Mouse (Mus musculus) spleen, adult 12 weeks (tissue): ENCODE results near the gene Lmntd2.
A peak's percentile ranks its signal among the peaks of the same experiment; 100 is the strongest.
"Not testable (repeated sequence)": the region's sequence is repeated elsewhere in the genome, so short reads cannot be mapped to it uniquely, and the experiment has no call there.

Experiments used
- DNase-seq: peaks from one replicate; pipeline ENCODE4 v3.0.0; 2022; ENCODE audit warnings: low spot score

The Lmntd2 gene

DNA sequence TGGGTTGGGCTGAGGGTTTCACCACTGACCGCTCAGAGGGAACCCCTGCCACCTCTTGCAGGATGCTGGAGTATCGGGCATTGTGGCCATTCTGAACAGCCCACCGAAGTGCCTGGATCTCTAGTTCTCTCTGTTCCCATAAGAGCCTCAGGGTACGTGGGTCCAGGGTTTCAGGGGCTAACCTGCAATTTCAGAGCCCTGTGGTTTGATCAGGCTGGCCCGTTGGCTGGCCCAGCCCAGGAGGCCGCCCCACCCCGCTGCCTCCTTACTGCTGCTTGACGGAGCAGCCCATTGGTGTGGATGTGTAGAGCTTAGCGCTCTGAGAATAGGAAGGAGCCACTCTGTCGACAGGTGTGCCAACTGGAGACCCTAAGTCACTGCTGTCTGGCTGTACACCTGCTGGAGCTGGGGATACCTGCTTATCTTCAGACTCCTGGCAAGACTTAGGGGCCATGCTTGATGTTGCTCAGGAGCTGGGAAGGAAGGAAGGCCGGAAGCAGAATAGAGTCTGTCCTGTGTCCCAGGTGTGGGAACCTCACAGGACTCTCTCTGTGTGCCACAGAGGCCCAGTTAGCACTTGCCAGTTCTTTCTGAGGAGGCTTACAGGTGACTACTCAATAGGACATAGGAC lies at the start of gene Lmntd2:
Gene Lmntd2 (minus strand): TSS at position 476 of the 631 bp plus-strand sequence.
- DNase-seq = no peak

DNA sequence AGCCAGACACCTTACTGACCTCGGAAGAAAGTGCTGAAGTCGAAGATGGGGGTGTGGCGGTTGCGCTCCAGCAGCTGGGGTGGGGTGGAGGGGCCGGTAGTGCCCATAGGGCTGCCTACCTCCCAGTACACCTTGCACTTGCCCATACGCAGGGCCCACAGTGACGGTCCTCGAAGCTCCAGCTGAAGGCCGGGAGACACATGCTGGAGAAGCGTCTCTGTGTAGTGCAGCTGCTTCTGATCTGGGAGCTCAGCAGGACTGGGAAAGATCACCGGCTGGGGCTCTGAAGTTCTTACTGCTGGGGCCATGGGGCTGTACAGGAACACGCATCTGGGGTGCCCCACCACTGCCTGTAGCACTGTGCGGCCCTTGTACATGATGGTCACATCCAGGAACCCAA lies 49.8 kb upstream of the Lmntd2 start:
- DNase-seq = no peak

DNA sequence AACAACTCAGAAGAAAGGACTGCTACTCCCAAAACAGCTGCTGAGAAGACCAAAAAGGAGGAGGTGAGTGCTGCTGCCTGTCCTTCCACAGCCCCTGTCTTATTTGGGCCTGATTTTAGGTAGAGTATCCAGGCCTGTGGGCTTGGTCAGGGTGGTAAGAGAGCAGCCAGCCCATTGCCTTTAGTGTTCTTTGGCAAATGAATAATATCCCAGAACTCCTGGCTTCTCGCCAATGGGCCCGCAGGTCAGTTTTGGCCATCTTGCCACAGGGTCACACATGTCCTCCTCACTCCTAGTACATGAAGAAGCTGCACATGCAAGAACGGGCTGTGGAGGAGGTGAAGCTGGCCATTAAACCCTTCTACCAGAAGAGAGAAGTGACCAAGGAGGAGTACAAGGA lies 47.6 kb upstream of the Lmntd2 start:
- DNase-seq = no peak

DNA sequence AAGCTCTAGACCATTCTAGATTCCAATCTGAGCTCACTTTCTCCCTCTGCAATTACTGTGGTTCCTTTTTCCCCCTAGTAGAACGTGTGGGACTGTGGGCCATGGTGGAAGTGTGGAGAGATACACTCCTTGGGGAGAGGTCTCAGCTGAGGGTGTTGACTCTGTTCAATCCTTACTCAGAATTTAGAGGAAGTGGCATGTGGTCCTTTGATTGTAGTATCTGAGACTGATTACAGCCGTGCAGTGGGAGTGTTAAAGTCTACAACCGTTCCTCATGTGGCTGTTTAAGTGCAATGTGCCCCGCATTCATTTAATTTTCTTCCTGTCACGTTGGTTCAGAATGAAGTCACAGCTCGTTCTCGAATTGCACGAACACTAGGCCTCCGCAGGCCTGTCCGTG lies 42.3 kb upstream of the Lmntd2 start:
- no peak for DNase-seq

DNA sequence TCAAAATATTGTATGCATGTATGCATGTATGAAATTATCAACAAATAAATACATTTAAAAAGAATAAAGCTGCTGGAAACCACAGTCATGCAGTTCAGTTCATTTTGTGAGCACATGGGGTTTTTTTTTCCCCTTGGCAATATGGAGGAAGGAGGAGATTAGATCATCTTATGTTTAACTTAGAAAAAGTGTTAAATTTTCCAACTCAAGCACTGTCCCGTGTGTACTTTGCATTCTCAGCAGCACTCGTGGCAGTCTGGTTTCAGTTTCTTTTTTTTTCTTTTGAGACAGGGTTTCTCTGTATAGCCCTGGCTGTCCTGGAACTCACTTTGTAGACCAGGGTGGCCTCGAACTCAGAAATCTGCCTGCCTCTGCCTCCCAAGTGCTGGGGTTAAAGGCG lies 36.6 kb upstream of the Lmntd2 start:
- DNase-seq = not testable (repeated sequence)

DNA sequence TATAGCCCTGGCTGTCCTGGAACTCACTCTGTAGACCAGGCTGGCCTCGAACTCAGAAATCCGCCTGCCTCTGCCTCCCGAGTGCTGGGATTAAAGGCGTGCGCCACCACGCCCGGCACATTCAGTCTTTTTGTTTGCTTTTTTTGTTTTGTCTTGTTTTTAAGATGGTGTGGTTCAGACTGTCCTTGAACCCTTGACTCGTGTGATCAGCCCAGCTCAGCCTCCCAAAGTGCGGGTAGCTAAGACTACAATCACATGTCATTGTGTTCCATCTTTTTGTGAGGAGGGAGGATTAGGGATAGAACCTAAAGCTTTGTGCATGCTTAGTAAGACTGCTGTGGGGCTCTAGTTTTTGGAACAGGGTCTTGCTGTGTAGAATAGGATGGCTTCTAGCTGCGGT lies 17.7 kb upstream of the Lmntd2 start:
- DNase-seq = no peak

DNA sequence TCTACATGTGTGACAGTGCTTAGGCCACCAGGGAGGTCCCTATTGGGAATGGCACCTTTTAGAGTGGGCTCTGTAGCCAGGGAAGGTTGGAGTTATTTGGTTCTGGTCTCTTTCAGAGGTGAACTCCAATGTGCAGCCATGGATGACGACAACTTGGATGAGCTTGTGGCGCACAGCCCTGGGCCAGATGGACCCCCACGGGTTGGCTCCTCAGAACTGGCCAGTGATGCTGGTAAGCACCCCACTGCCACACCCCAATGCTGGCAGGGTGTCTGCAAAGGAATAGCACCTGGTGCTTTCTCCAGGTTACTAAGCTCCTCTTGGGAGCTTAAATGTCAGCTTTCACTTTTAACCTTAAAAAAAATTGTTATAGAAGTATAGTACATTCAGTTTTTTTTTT lies 17.2 kb upstream of the Lmntd2 start:
- DNase-seq = no peak

DNA sequence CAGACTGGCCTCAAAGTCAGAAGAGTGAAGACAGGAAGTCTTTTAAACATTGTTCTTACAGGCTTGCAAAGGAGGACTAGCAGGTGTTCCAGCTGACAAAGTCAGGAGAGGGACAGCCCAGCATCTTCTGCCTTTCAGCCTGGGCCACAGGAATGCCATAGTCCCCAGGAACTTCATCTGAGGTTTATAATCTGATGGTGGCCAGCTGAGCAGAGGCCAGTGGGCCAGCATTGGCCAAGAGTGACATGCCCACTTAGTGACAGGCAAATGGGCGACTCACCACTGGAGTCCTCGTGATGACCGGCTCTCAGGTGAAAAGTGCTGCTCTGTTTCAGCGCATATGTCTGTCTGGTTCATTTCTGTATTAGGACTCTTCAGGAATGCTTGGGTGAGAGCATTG lies 16.7 kb upstream of the Lmntd2 start:
- no peak for DNase-seq

DNA sequence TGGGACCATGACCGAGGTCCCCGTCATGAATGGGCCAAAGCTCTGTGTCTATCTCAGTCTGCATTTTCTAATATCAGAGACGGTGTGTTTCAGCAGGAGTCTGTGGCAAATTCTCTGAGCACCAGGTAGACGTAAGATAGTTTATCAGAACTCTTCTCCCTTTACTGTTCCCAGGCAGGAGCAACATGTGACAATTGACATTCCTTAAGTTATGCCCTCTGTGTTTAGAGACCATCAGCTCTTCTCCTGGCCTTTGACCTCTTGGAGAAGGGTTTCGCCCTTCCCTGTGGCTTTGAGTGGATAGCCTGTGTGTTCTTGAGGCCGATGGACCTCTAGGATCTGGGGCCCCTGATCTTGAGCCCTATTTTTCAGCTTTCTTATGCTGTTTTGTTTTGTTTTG lies 15.8 kb upstream of the Lmntd2 start:
- DNase-seq = no peak

DNA sequence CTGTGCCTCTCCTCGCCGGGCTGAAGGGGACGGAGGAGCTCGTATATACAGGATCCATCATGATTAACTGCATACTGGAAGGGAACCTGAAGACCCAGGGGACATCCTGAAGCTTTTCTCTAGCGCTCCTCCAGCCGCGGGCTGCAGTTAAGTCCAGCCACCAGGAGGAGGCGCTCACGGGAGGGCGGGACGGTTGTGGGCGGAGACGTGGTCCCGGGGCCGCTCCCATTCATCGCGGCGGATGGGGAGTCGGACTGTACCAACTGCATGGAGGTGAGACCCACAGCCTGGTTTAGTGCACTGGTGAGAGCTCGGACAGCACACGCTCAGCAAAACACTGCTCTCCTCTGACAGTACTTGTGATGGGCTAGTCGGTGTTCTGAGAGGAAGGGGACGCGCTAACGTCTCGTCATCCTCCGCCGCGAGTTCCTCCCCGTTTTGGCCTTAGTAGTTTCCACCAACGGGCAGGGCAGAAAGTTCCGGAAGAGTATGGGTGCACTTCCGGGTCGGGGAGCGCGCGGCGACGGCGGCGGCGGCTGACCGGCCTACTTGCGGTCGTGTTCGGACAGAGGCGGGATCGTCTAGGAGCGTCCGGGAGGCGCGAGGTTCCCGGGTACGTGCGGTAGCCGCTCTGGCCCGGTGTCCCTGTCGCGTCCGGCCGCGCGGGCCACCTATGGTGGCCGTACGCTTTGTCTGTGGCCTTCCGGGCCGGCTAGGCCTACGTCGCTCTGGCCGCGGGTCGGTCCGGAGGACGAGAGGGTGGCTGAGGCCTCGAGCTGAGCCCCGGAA lies 14.6 kb upstream of the Lmntd2 start, which contains the start of gene Phrf1:
Gene Phrf1 (plus strand): TSS at position 506 of the 789 bp plus-strand sequence.
- DNase-seq = peak; percentile 91

DNA sequence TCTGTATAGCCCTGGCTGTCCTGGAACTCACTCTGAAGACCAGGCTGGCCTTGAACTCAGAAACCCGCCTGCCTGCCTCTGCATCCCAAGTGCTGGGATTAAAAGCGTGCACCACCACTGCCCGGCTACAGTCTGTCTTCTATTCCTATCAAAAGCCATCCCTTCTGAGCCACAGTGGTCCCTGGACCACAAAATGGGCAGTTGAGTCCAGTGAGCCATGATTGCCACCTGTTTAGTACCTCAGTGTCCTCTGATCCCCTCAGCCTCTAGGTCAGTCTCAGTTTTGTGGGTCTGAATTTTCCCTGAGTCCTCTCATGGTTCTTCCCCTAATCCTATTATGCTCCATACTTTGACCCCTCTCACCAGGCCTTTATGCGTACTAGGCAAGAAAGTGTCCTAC lies 13.9 kb upstream of the Lmntd2 start:
- no peak for DNase-seq

DNA sequence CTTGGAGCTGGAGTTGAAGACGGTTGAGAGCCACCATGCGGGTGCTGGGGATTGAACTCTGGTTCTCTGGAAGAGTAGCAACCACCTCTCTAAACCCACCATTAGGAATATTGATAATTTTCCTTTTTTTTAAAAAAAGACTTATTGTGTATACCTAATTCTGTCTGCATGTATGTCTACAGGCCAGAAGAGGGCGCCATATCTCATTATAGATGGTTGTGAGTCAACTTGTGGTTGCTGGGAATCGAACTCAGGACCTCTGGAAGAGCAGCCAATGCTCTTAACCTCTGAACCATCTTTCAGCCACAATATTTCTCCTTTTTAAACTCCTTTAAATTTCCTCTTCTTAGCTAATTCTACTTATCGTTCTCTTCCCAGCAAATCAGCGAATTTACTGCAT lies 12.7 kb upstream of the Lmntd2 start:
- DNase-seq = no peak

DNA sequence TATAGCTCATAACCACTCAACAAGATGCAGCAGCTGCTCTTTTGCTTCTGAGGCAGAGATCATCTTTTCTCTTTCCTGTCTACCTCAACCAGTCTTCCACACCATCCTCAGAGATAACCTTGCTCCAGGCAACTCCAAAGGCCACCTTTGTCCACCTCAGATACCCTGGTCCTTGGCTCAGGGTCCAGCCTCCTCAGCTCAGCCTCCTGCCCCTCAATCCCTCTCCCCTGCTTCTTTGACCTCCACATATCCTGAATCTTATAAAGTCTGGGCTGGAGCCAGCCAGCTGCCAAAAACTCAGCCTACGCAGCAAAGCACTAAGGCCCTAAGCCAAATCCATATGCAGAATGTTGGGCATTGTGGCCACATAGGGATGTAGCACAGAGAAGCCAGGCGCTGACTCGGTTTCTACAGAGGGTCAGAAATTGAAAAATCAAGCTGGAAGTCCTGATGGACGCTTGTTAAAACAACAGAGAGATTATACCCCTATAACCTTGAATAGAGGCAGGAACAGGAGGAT lies 8.9 kb upstream of the Lmntd2 start:
- DNase-seq = no peak

DNA sequence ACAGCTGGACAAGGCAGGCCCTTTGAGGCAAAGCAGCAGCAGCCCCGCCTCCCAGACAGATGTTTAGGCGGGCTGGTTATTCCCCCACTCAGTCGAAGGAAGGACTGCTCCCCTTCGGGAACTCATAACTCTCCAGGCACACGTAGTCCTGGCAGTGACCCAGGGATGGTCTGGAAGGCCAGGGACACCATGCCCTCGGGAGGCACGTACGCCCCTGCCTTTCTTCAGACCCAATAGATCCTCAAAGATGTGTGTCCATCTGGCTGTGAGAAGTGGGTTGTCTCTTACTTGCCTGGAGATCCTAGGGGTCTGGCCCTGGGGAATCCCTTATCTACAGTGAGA lies 8.2 kb upstream of the Lmntd2 start:
- no peak for DNase-seq

DNA sequence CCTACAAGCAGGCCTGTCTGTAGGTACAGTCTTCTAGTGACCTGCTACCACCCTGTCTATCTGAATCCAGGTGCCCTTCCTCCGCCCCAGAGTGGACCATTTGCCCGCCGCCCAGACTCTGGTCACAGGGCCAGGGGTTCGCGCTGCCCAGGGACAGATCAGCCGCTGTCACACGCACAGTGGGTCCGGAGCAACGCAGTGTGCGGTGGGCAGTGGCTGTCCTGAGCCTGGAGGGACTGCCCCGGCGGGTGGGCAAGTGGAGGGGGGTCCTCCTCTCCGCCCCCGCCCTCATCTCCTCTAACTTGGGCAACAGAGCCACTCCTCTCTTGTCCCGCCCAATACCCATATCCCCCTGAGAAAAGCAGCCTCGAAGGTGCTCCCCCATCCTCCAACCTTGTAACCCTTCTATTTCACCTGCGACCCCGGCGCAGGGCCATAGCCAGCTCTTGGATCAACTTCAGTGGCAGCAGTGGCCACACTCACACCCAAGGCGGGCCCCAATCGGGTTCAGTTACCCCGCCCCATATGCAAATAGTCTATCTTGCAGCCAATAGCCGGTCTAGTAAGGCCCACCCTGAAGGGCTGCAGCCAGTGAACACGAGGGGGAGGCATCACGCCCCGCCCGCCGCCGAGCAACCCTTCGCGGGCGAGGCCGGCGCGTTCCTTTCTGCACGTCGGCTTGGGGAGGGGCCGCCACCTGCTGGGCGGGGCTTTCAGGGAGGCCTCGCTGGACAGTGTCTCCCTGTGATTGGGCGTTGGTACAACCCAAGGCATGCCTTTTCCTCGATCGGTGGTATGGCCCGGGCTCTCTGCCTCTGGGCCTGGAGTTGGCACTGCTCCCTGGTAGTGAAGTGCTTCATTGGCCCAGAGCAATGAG lies 7.6 kb upstream of the Lmntd2 start:
- peak; percentile 95 for DNase-seq

DNA sequence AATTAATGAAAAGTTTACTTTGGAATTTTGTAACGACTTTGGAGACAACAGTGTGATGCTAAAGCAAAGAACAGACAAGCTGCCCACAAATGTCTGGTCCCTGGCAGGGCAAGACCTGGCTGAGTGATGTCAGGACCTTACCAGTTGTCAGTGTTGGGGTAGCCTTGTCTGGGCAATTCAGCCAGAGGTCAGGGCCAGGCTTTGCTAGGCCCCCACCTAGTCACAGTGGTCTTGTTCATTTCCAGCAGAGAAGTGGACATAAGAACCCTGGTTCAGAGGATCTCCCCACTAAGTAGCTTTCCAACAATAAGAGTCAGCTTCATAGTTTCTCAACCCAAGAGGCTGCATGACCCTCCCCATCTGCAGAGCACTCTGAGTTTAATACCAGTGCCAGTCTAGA lies 6.5 kb upstream of the Lmntd2 start:
- no peak for DNase-seq

DNA sequence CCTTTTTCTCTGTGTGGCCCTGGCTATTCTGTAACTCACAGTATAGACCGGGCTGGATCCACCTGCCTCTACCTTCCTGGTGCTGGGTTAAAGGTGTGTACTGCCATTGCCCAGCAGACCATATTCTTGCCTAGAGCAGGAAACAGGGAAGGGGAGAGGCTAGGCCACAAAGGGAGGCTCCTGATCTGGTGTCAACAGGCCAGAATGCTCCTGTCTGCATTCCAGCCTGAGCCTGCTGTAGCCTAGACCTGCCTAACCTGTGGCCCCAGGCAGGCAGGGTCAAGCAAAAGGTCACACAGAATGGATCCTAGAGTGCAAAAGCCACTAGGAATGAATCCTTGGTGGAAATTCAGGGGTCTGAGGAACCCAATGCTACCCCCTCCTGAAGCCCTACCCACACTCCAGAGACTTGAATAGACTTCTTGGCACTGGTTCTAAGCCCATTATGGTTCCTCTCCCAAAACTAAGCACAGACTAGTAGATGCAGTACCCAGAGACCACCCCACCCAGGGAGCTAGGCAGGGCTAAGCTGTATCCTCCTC lies 5.7 kb upstream of the Lmntd2 start:
- DNase-seq = no peak

DNA sequence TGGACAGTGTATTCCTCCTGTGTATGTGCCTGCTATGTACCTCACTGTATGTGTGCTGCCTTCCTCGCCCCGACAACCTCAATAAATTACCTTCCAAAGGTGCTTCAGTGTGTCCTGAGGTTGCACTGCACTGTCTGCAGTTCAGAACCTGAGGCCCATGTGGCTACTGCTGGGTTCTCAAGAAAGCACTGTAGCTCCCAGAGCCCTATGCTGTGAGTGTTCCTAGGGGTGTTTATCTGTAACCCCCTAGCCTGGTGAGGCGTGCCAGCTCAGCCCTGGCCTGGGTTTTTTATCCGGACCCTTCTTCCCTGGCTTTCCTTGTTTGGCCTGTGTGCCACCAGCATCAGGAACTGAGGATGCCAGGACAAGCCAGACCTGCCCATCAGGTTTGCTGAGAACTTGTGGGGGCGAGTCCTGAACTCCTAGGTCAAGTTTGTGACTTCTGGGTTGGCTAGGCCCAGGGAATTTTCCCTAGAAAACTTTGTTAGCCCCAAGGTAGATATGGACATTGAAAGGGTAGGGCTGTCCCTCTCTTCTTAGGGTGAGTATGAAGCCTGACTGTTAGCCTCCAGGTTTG lies 4.8 kb upstream of the Lmntd2 start:
- no peak for DNase-seq

DNA sequence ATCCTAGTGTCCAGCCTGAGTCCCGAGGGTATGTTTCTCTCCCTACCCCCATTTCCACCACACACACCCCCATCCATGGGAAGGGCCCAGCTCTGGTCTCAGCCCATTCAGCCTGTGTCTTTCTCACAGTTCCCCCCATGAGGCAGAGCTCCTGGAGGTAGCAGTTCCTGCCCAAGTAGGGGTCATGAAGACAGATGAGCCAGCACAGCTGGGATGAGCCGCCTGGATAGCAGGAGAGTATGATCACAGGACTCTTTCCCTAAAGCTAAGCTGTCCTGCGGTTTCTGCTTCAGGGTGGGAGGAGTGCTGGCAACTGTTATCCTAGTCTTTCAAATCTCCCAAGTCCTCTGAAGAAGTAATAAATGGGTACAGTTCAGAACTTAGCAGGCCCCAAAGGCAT lies 4.3 kb upstream of the Lmntd2 start:
- DNase-seq = no peak

DNA sequence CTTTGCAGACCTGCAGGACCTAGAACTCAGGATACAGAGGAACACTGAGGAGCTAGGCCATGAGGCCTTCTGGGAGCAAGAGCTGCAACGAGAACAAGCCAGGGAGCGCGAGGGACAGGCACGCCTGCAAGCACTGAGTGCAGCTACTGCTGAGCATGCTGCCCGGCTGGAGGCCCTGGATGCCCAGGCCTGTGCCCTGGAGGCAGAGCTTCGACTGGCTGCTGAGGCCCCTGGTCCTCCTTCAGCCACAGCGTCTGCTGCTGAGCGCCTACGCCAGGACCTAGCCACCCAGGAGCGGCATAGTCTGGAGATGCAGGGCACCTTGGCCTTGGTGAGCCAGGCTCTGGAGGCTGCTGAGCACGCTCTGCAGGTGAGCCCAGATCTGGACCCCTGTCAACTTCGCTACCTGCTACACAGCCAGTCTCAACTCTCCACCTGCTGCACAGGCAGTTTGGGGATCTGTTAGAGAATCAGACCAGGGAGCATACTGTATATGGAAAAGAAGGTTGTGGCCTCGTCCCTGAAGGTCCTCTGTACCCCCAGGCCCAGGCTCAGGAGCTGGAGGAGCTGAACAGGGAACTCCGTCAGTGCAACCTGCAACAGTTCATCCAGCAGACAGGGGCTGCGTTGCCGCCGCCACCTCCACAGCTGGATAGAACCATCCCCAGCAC lies 3.6 kb upstream of the Lmntd2 start:
- DNase-seq = no peak

DNA sequence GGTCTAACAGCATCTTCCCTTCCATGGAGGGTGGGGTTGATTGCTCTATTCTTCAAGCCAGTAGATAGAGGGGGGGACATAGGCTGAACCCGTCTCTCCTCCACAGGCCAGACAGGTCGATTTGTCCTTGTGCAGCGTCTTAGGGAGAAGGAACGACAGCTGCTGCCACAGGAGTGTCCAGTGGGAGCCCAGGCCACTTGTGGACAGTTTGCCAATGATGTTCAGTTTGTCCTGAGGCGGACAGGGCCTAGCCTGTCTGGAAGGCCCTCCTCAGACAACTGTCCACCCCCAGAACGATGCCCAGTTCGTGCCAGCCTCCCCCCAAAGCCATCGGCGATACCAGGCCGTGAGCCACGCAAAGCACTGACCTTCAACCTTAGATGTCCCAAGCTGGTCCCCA lies 3.0 kb upstream of the Lmntd2 start:
- DNase-seq = no peak
